Mouse (Mus musculus): ENCODE measurements around the gene Eprs.

The Eprs gene

DNA sequence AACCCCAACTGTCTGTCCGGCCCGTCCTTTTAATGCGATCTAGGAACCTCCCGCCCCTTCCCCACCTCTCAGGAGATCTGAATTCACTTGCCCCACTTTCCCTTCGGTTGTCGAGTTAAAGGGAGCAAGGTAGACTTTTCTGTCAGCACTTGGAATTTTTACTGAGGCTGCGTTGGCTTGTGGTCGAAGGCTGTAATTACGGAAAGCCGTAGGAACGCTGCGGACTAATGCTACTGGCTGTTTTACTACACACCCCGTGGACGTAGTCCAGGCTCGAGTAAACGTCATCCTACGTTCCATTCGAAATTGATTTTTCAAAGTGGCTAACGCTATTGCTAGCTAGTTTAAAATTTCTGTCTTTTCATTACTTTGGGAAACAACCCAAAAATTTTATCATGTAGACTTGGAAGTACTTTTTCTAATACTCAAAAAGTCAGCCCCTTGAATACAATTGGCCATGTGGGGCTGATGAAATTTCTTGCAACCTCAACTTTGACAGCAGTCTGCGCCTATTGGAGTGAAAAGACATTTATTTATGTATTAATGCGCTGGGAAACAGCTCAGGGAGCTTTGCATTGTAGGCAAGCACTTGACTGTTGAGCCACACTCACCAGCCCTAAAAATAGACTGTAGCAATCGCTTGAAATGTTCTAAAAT, 810 bp downstream of the Eprs start:
- peak; percentile 47 for DNase-seq

DNA sequence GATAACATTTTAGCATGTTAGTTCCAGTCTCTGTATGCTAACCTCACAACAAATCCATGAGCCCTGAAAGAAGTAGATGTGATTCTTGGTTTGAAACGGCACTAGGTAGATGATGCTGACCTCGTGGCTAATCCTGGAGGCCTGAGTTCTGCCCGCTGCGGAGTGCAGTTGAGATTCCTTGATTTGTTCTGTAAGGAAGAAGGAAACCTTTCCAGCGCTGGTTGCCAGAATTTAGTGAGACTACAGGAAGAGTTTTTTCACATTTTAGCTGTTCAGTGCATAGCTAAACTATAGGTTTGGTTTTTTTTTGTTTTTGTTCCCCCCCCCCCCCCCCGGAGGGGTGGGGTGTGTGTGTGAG, 1.3 kb downstream of the Eprs start:
- DNase-seq: no peak

DNA sequence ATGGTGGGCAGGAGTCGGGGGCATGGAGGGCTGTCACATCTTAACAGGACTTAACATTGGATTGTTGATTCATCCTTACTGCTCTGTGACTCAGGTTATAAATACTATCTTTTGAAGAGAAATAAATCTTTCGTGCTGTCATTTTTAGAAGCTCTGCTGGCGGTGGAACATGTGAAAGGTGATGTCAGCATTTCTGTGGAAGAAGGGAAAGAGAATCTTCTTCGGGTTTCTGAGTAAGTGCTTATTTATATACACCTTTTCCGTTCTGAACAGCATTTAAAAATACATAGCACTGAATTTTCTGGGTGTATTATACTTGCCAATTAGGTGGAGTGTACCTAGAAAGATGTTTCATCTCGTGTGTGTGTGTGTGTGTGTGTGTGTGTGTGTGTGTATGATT, 4.5 kb downstream of the Eprs start:
- DNase-seq: no peak

DNA sequence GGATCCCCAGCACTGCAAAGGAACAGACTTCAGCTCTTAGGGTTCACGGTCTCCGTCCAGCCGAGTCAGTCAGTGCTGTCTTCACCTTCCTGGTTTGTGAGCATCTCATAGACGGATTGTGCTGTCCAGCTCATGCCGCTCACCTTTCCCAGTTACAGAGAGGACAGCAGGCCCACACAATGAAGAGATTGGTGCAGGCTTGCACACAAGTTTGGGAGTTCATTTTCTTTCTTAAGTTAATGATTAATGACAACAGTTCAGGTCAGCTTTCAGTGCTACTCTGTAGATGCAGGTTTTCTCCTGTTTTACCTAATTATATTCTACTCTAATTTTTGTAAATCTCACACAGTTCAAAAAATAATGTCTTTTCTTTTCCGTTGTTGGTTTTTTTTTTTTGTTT, 7.1 kb downstream of the Eprs start:
- DNase-seq: peak; percentile 35

DNA sequence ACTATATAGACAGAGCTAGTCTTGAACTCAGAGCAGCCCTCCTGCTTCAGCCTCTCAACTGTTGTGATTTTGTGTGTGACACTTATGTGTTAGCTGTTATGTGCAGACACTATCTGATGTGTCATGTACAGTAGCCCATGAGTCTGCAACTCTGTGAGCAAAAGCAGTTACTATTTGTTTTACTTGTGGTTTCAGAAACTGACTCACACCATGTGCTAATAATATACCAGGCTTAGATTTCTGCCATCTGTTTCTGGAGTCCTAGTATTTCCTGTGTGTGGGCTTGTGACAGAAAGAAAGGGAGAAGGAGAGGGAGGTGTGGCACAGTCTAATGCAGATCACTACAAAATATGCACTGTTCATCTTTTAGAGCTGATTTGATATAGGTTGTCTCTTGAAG, 13.5 kb downstream of the Eprs start:
- no peak for DNase-seq

DNA sequence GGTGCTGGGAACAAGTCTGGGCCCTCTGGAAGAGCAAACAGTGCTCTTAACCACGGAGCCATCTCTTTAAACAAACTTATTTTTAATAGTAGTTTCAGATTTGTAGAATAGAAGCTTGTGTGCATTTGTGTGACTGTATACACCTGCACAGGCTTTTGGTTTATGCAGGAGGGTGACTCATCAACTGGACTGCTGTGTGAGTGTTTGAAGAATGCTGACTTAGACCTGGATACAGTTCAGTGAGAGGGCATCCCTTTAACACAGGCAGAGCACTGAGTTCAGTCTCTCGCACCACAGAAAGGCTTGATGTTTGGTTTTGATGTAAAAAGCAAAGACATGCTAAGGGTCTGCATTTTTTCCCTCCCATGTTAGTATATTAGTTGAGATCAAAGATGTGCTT, 14.6 kb downstream of the Eprs start:
- DNase-seq: no peak

DNA sequence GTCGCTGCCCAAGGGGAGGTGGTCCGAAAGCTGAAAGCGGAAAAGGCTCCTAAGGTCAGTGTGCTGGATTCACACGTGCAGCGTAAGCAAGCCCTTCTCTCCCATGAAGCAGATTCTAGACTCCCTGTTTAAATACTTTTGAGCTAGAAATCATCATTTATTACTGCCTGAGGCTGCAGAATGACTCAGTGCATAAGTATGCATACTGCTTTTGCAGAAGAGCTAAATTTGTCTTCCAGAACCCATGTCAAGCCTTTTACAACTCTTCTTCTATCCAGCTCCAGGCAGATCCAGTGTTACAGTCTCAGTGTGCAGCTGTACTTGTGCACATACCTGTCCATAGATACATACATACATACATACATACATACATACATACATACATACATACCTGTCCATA, 38.8 kb downstream of the Eprs start:
- no peak for DNase-seq

DNA sequence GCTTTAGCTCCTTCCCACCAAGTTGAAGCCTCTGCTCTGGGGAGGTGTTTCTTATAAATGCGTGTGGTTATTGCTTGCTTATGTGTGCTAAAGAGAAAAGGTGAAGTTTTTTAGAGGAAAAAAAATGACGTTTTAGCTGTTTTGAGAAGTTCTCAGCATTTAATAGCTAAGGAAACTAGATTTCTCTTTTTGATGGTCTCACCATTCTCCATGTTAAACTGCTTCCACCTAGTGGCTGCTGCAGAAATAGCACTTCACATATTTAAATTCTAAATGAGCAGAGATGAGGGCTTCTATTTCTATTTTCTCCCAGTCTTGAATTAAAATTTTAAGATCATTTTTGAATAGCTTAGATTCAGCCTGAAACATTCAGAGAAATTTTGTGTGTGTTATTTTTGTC, 41.2 kb downstream of the Eprs start:
- DNase-seq: no peak

DNA sequence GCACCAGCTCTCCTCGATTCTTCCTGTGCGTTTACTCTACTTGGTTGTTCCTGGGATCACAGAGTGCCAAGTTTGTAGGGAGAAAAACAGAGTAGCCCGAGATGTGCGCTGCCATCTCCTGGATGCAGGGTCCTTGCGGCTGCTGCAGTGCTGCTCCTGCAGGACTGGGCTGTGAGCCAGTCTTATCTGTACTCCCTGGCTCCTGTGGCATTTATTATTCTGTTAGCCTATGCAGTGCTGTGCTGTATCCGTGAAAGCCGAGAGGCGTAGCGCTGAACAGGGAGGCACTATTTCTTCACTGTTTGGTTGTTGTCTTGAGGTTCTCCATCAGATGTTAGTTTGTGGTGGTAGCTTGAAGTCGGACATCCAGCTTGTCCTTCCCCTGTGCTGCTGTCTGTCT, 43.1 kb downstream of the Eprs start:
- DNase-seq: no peak

DNA sequence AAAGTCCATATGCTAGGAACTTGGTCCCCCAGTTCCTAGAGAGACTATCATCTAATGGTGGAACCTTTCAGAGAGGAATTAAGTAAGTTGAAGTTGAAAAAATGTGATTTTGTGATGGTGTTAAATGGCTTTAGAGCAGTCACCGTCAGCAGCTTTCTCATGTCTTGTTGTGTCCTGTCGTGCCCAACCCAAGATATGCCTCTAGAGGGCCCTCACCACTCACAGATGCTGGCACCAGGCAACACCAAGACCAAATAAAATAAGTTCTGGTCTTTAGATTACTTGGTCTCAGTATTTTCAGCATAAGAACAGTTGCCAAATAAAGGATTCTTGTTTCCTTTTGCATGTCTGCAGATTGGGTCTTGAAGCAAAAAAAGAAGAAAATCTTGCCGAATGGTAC, 47.0 kb downstream of the Eprs start:
- no peak for DNase-seq

DNA sequence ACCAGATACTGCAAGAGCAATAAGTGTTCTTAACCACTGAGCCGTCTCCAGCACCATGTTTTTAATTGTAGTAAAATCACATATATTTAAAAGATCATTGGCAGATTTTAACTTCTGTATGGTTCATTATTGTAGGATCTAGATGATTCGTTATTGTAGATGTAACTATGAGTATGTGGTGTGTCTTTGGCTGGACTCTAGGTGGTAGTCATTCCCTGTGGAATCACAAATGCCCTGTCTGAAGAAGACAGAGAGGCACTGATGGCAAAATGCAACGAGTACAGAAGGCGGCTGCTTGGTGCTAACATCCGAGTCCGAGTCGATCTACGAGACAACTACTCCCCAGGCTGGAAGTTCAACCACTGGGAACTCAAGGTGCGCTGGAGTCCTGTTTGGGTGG, 55.2 kb downstream of the Eprs start:
- DNase-seq: no peak

DNA sequence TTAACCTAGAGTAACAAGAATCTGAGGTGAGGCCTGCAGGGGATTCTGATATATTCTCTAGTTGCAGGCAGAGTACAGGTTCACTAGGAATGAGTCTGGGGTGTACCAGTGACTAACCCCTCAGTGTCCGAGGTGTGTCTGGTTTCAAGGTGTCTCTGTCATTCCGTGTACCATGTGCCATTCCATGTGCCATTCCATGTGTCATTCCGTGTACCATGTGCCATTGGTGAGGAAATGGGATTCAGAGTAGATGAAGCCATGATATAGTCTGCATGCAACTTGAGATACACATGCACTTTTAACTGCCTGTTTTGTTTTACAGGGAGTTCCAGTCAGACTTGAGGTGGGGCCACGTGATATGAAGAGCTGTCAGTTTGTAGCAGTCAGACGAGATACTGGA, 57.0 kb downstream of the Eprs start:
- DNase-seq: no peak

DNA sequence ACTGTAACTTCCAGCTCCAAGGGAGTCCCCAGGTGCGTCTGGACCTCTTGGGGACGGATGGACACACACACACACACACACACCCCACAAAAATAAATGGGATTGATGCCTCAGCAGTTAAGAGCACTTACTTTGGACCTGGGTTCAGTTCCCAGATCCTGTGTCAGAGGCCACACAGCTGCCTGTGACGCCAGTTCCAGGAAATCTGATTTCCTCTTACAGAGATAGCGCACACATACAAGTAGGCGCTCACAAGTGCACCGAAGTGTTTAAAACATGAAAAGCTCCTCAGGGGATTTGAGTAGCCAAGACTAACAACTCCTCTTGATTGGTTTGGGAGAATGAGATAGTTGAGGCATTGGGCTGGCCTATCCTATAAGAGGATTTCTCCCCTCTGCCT, 57.9 kb downstream of the Eprs start:
- DNase-seq: no peak

DNA sequence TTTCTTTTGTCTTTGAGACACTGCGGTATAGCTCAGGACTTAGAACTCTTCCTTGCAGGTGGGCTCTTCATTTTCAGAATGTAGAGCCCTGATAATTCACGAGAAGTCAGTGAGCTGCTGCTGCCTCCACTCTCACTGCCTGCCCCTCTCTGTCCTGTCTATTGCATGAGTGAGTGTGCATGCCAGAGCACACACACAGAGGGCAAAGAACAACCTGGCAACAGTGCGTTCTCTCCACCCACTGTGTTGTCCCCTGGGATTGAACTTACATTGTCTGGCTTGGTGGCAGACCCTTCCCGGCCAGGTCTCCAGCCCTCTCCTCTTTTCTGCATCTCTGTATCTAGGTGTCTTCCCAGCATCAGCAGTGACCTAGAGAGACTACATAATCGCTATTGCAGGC, 63.7 kb downstream of the Eprs start:
- no peak for DNase-seq

DNA sequence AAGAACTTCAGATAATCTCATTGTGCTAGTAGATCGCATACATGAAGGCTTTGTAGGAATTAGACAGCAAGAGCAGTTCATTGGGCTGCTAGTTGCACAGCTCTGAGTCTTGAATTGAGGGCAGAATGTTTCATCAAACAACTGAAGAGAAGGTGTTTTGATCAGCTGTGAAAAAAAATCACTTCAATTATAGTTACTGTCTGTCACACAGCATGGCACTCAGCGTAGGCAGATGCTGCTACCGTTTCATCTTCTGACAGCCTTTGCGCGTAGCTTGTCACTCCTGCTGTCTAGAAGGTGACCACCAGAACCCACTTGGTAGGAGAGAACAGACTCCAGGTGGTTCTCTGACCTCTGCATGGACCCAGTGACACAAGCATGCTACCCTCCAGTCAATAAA, 67.6 kb downstream of the Eprs start:
- no peak for DNase-seq

DNA sequence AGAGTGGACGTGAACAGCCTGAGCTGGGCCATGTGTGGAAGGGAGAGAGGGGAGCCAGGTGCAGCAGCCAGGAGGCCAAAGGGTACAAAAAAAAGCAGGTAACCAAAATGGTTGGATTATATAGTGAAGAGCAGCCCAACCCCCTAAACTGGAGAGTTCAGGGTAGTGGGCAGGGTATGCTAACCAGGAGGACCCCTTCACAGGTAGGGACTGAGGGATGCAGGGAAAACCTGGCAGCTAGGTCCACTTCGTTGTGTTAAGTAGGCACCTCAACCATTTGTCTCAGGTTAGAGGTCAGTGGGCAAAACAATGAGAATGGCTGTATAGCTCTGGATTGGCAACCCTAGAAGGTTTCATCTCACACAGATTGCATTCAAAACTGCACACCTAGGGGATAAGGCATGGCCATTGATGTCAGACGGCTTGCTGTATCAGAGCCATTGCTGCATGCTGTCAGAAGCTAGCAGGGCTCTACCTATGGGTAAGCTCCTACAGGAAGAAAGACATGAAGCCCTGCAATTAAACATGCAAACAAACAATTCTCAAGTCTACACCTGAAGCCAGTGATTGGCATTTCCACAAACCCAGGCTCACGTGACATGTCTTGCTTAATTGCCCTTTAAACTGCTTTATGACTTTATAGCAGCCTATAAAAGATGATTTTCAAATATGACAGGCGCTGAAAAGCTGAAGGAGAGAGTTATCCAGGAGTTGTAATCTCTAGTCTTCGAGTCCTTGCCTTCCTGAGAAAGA, 68.6 kb downstream of the Eprs start:
- DNase-seq: no peak

DNA sequence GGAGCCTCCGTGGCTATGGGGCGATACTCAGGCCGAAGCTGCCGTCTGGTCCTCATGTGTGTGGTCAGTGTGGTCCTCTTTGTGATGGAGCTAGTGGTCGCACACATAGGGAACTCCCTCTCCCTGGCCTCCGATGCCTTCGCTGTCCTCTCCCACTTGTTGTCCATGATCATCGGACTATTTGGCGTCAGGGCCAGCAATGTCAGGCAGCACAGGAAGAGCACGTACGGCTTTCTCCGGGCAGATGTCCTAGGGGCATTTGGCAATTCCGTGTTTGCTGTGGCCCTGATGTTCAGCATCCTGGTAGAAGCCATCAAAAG, 69.1 kb downstream of the Eprs start:
- DNase-seq: no peak

DNA sequence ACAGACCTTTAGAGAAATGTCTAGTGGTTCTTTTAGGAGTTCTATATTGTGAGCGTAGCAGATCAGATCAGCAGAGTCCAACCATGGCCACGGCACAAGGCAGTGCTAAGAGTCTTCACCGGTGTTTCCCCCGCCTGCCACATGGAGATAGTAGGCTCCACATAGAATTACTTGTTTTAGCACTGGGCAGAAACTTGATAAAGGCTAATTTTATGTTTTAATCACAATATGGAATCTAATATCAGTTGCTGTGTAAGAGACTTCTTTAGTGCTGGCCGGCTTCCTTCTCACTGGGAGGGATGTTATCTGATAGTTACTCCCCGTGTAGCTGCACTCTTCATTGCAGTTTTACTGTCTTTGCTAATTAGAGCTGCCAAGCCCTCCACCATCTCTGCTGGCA, 70.3 kb downstream of the Eprs start:
- no peak for DNase-seq

DNA sequence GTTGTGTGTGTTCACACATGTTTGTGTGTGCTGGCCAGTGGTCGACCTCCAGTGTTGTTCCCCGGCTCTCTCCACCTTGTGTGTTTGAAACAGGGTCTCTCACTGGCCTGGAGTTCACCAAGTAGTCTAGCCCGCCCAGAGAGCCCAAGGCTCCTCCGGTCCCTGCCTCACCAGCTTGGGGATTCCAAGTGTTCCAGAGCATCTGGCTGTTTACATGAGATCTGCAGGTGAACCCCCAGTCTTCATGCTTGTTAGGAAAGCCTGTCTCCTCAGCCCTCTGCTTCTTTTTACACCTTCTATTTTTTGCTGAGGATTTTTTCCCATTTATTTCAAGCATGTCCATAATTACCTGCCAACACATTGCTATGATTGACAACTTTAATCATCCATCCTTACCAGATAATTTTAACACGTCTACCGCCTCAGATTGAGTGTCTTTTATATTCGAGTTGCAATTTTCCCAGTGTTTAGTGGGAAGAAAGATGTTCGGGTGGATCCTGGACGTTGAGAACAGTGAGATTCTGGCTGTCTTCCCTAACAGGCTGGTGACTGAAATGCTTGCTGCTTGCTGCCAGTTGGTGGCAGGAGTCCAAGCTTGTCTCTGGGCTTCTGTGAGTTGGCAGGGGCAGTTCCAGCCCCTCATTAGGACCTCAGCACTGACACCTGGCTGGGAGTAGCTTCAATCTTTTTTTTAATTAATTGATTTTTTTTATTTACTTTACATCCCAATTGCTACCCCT, 76.2 kb downstream of the Eprs start:
- DNase-seq: no peak

DNA sequence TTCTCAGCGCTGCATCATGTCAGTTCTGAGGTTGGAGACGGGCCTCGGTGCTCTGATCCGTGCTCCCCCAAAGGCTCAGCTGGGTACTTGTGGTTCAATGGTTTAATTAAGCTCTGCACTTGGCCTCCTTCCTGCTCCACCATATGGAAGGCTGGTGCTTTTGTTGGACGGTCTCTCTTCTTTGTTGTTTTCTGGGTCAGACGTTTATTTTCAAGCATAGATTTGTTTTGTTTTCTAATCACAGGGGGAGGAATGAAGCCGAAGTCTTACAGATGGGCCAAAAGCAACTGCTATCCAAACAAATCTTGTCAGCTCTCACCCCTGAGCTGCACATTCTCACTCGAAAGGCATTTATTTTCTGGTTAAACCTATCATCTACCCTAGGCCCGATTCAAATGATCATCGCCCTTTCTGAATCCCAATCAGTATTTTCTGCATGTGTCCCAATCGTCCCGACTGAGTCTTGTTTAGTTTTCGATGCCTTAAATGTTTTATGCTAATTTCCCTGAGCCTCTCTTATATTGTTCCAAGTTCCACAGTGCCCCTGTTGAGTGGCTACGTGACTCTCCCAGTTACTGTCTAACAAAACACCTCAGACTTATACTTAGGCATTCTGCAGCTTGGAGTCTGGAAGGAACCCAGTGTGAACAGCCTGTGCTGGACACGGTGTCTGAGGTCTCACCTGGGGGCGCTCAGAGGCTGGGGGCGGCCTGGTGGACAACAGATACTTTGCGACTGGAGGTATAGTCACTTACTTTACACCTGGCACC, 79.0 kb downstream of the Eprs start:
- DNase-seq: no peak

DNA sequence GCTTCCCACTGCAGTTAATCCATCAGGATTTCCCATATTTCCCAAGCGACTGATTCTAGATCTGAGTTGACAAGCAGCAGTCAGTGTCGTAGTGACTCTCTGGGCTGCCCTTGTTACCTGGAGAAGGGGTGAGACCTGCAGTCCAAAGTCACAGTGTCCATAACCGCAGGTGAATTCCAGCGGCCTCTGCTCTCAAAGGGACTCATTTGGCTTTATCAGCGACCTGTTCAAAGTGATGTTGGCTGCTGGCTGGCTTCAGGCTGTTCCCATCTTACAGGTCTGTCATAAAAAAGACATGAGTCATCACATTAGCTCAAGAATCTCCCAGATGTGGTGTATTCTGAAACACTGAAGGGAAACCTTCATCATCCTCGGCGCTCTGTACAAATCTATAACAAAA, 86.1 kb downstream of the Eprs start:
- DNase-seq: no peak

DNA sequence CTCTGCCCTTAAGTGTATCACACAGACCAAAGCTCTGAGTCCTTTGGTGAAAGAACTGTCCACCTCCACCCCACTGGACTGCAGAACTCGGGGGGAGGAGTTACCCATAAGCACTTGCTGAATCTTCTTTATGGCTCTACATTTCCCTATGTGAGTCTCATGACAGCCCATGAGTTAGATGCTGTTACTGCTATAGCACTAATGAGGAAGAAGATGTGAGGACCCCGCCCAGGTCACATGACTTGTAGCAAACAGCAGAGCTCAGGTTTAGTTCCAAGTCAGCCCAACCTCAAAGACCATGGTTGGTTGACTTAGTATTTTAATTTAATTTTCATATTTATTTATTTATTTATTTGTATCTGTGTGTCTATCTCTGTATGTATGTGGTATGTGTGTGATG, 86.9 kb downstream of the Eprs start:
- no peak for DNase-seq

DNA sequence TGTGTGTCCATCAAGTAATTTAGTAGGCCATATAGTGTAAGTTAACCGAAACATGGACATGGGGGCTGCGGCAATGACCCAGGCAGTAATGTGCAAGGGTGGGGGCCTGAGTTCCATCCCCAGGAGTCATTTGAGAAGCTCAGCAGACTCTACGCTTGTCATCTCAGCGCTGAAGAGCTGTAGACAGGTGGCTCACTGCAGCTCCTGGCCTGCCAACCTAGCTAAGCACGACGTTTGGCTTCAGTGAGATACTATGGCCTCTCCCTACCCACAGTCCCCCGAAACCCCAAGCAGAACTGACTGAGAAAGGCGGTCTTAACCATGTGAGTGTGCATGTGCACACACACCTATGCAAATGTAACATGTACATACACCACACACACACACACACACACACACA, 88.2 kb downstream of the Eprs start:
- DNase-seq: no peak

DNA sequence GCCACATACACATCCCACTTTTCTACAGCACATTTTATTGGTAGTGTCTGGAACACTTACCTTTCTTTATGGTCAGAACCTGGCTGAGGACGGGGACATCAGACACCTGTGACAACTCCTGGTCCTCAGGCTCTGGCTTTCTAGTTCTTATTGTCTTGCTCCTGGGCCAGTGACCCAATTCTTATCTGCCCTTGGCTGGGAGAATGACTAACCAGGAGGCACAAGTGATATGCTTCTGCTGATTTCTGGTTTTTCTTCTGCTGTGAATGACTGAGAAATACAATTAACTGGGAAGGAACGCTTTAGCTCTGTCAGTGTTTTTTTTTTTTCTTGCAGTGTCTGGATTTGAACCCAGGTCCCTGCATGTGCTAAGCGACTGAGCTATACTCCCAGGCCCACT, 88.7 kb downstream of the Eprs start:
- DNase-seq: no peak

All from kidney, adult 18-20 months (tissue).